Mouse (Mus musculus): ENCODE results near the gene 1700024P04Rik.

1700024P04Rik gene

GRCm38 (mm10) chr13:98966583-98966982 lies 17.8 kb downstream of the 1700024P04Rik start:
- DNase-seq (ENCODE audit: low read depth, low spot score) = no peak

- DNase-seq (ENCODE audit: low read depth, low spot score) = no peak
These were observed 20.8 kb downstream of the 1700024P04Rik start for GRCm38 (mm10) chr13:98963612-98964011.

- no peak for DNase-seq (ENCODE audit: low read depth, low spot score)
These were observed 26.2 kb downstream of the 1700024P04Rik start for GRCm38 (mm10) chr13:98958177-98958576.

GRCm38 (mm10) chr13:98956209-98956608 lies 28.2 kb downstream of the 1700024P04Rik start:
- no peak for DNase-seq (ENCODE audit: low read depth, low spot score)

- DNase-seq (ENCODE audit: low read depth, low spot score) = peak; percentile 56
These were observed 28.7 kb downstream of the 1700024P04Rik start for GRCm38 (mm10) chr13:98955676-98956075.

GRCm38 (mm10) chr13:98955226-98955625 lies 29.1 kb downstream of the 1700024P04Rik start:
- DNase-seq (ENCODE audit: low read depth, low spot score) = no peak

- DNase-seq (ENCODE audit: low read depth, low spot score) = no peak
These were observed 30.5 kb downstream of the 1700024P04Rik start for GRCm38 (mm10) chr13:98953830-98954229.

GRCm38 (mm10) chr13:98951951-98952350 lies 32.4 kb downstream of the 1700024P04Rik start:
- no peak for DNase-seq (ENCODE audit: low read depth, low spot score)

GRCm38 (mm10) chr13:98948146-98948545 lies 36.2 kb downstream of the 1700024P04Rik start:
- no peak for DNase-seq (ENCODE audit: low read depth, low spot score)

GRCm38 (mm10) chr13:98946434-98946833 lies 37.9 kb downstream of the 1700024P04Rik start:
- DNase-seq (ENCODE audit: low read depth, low spot score) = no peak

GRCm38 (mm10) chr13:98945908-98946307 lies 38.5 kb downstream of the 1700024P04Rik start:
- DNase-seq (ENCODE audit: low read depth, low spot score) = no peak

GRCm38 (mm10) chr13:98945381-98945780 lies 39.0 kb downstream of the 1700024P04Rik start:
- no peak for DNase-seq (ENCODE audit: low read depth, low spot score)

- no peak for DNase-seq (ENCODE audit: low read depth, low spot score)
These were observed 39.7 kb downstream of the 1700024P04Rik start for GRCm38 (mm10) chr13:98944620-98945081.

- DNase-seq (ENCODE audit: low read depth, low spot score) = no peak
These were observed 42.0 kb downstream of the 1700024P04Rik start for GRCm38 (mm10) chr13:98942360-98942759.

- no peak for DNase-seq (ENCODE audit: low read depth, low spot score)
These were observed 42.5 kb downstream of the 1700024P04Rik start for GRCm38 (mm10) chr13:98941829-98942343.

- DNase-seq (ENCODE audit: low read depth, low spot score) = no peak
These were observed 47.3 kb downstream of the 1700024P04Rik start for GRCm38 (mm10) chr13:98937108-98937507.

All from R1 (cell line).